Mouse (Mus musculus) heart, embryonic 11.5 days (tissue): ENCODE data around the gene Lamtor3. TPM values are rescaled to one million over a fixed set of nuclear protein-coding genes. Genes with fewer than 3 reads are reported as not detected.

Experiments
- ATAC-seq: fragments of 200-750 bp; cut with Nextera tagmentation; replicated peaks from 2 replicates; pipeline ENCODE4 v1.8.0; 2017; ENCODE audit warnings: moderate library complexity; ENCODE audit not compliant: insufficient number of reproducible peaks, low FRiP score, low TSS enrichment
- H3K27ac ChIP-seq: fragments of 300-500 bp; sonication (generic); 2 replicates; pipeline ENCODE4 v1.5.1; 2014; ENCODE audit warnings: mild to moderate bottlenecking, low read depth, low read length
- H3K27me3 ChIP-seq: fragments of 300-500 bp; sonication (generic); 2 replicates; pipeline ENCODE4 v1.6.1; 2014; ENCODE audit warnings: mild to moderate bottlenecking, low read length, mixed read lengths; ENCODE audit not compliant: control insufficient read depth, insufficient read depth
- H3K36me3 ChIP-seq: fragments of 300-500 bp; sonication (generic); 2 replicates; pipeline ENCODE4 v1.6.1; 2014; ENCODE audit warnings: mild to moderate bottlenecking, low read length, moderate library complexity, mixed read lengths; ENCODE audit not compliant: control insufficient read depth, insufficient read depth
- H3K4me1 ChIP-seq: fragments of 300-500 bp; sonication (generic); 2 replicates; pipeline ENCODE4 v1.6.1; 2014; ENCODE audit warnings: low read length; ENCODE audit not compliant: control insufficient read depth, insufficient read depth
- H3K4me2 ChIP-seq: fragments of 300-500 bp; sonication (generic); 2 replicates; pipeline ENCODE4 v1.6.1; 2014; ENCODE audit warnings: mild to moderate bottlenecking, moderate library complexity
- H3K4me3 ChIP-seq: fragments of 300-500 bp; sonication (generic); 2 replicates; pipeline ENCODE4 v1.5.1; 2014; ENCODE audit warnings: low read depth, low read length
- H3K9ac ChIP-seq: fragments of 300-500 bp; sonication (generic); 2 replicates; pipeline ENCODE4 v1.6.1; 2014; ENCODE audit warnings: mild to moderate bottlenecking, low read depth, low read length, moderate library complexity
- H3K9me3 ChIP-seq: fragments of 300-500 bp; sonication (generic); replicated peaks from 2 replicates; pipeline ENCODE4 v1.6.1; 2016; ENCODE audit warnings: low read length; ENCODE audit not compliant: control insufficient read depth
- WGBS: fragments of 180-500 bp; shearing (Covaris S2); extraction: QIAGEN DNeasy Blood & Tissue Kit; methylation state at CpG from one replicate; pipeline ENCODE4 v1.1.7; 2014; ENCODE audit not compliant: insufficient replicate concordance; 5-methylcytosine and 5-hydroxymethylcytosine counted together
- polyA plus RNA-seq: library from polyadenylated mRNA; unstranded; fragments of >200 nt; fragmentation: Nextera tagmentation; extraction: Ambion mirVana; gene quantifications from 2 replicates; pipeline ENCODE4 v1.2.1, GENCODE M21; 2014

The Lamtor3 gene
- polyA plus RNA-seq, 1 experiment from 2014 or later = 97.0 TPM

GRCm38 (mm10) chr3:137972989-137973388 is 54.7 kb downstream of the Lamtor3 start:
- Histone ChIP-seq H3K4me2 (no peak overlapping the region; the same call in 1 of the 2 replicates), H3K4me1 (peaks cover 13% of the 10 kb centered on the region), H3K36me3 (no peaks in the 10 kb centered on the region), H3K27me3 (no peaks in the 10 kb centered on the region), H3K9ac (no peak overlapping the region), H3K9me3 (no peaks in the 10 kb centered on the region), H3K4me3 (no peak overlapping the region), H3K27ac (no peak overlapping the region)
- no peak for ATAC-seq
- WGBS = 94% methylated on average over 7 of the region's 7 CpGs

GRCm38 (mm10) chr3:137974306-137974705 is 56.0 kb downstream of the Lamtor3 start:
- Histone ChIP-seq H3K9ac (no peak overlapping the region), H3K4me1 (peaks cover 8% of the 10 kb centered on the region), H3K36me3 (no peaks in the 10 kb centered on the region), H3K9me3 (no peaks in the 10 kb centered on the region), H3K27me3 (no peaks in the 10 kb centered on the region), H3K27ac (no peak overlapping the region), H3K4me2 (no peak overlapping the region), H3K4me3 (no peak overlapping the region)
- no peak for ATAC-seq
- WGBS = 76% methylated on average over 8 of the region's 8 CpGs

- Histone ChIP-seq H3K4me2 (no peak overlapping the region), H3K27ac (no peak overlapping the region), H3K4me1 (peaks cover 11% of the 10 kb centered on the region; the same call in 1 of the 2 replicates), H3K9ac (no peak overlapping the region), H3K27me3 (no peaks in the 10 kb centered on the region), H3K36me3 (no peaks in the 10 kb centered on the region), H3K4me3 (no peak overlapping the region), H3K9me3 (no peaks in the 10 kb centered on the region)
- 83% methylated on average over 7 of the region's 7 CpGs for WGBS
- ATAC-seq = no peak
These were observed 57.1 kb downstream of the Lamtor3 start for GRCm38 (mm10) chr3:137975435-137975834.

GRCm38 (mm10) chr3:137975856-137976423 is 57.6 kb downstream of the Lamtor3 start:
- H3K4me1 ChIP-seq = peaks cover 13% of the 10 kb centered on the region; the same call in 1 of the 2 replicates
- H3K36me3 ChIP-seq = no peaks in the 10 kb centered on the region
- H3K4me3 ChIP-seq = no peak overlapping the region
- no peak overlapping the region for H3K9ac ChIP-seq
- H3K27ac ChIP-seq = no peak overlapping the region
- ATAC-seq = no peak
- no peaks in the 10 kb centered on the region for H3K27me3 ChIP-seq
- H3K4me2 ChIP-seq = no peak overlapping the region
- H3K9me3 ChIP-seq = no peaks in the 10 kb centered on the region
- WGBS = 87% methylated on average over 17 of the region's 17 CpGs

- ATAC-seq = no peak
- Histone ChIP-seq H3K9ac (0 out of 2 replicates have a peak overlapping the region, but pooled peaks have one; percentile 10), H3K4me2 (no peak overlapping the region), H3K27ac (no peak overlapping the region), H3K9me3 (no peaks in the 10 kb centered on the region), H3K36me3 (no peaks in the 10 kb centered on the region), H3K4me1 (peaks cover 7% of the 10 kb centered on the region; the same call in 1 of the 2 replicates), H3K4me3 (no peak overlapping the region), H3K27me3 (no peaks in the 10 kb centered on the region)
- WGBS = 53% methylated on average over 9 of the region's 9 CpGs
These were observed 58.8 kb downstream of the Lamtor3 start for GRCm38 (mm10) chr3:137976943-137977628.

GRCm38 (mm10) chr3:137977629-137978041 is 59.3 kb downstream of the Lamtor3 start:
- 56% methylated on average over 6 of the region's 6 CpGs for WGBS
- Histone ChIP-seq H3K36me3 (no peaks in the 10 kb centered on the region), H3K27ac (no peak overlapping the region), H3K9me3 (no peaks in the 10 kb centered on the region), H3K27me3 (no peaks in the 10 kb centered on the region), H3K4me1 (peaks cover 7% of the 10 kb centered on the region; the same call in 1 of the 2 replicates), H3K4me2 (no peak overlapping the region), H3K9ac (0 out of 2 replicates have a peak overlapping the region, but pooled peaks have one; percentile 10), H3K4me3 (no peak overlapping the region)
- ATAC-seq = no peak; the same call in 1 of the 2 replicates

GRCm38 (mm10) chr3:137978233-137978632 is 59.9 kb downstream of the Lamtor3 start:
- H3K27ac ChIP-seq = no peak overlapping the region
- WGBS = 76% methylated on average over 5 of the region's 5 CpGs
- no peaks in the 10 kb centered on the region for H3K36me3 ChIP-seq
- no peak overlapping the region for H3K4me3 ChIP-seq
- no peak for ATAC-seq
- no peaks in the 10 kb centered on the region for H3K9me3 ChIP-seq
- H3K9ac ChIP-seq = no peak overlapping the region
- no peak overlapping the region for H3K4me2 ChIP-seq
- H3K27me3 ChIP-seq = no peaks in the 10 kb centered on the region
- peaks cover 7% of the 10 kb centered on the region; the same call in 1 of the 2 replicates for H3K4me1 ChIP-seq
